ENCODE assay signal across 7 mouse cellular contexts in the genomic region with DNA sequence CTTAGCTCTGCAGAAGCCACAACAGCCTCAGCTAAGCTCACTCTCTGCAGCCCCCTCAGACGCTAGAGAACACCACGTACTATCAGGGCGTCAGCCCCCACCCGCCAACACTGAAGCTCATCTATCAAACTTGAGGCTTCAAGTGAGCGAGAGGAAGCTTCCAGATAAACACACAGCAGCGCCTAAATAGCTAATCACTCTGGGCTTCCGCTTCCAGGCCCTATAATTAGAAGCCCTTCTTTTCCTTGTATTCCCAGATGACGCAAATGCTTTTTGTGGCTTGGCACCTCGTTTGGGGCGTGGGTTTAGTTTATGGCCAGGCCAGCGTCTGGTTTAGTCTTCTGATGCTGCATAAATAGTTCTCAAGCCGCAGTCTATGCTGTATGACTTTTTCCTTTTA.
DNase-seq lines count a peak whose midpoint lies in the region; ATAC-seq and TF ChIP-seq lines count a peak whose summit lies in the region.

No protein-coding gene starts in this region.

- H3K36me3 ChIP-seq in heart, embryonic 14.5 days (ENCODE audit: control insufficient read depth, insufficient read depth, low read length) = no peaks in the 10 kb centered on the region
- H3K36me3 ChIP-seq in liver, postnatal 0 days (replicated peaks; ENCODE audit: insufficient read depth, low read length) = no peaks in the 10 kb centered on the region
- H3K36me3 ChIP-seq in forebrain, embryonic 10.5 days (replicated peaks) = no peaks in the 10 kb centered on the region

- no peaks in the 10 kb centered on the region for H3K27me3 ChIP-seq in heart, embryonic 14.5 days (ENCODE audit: control insufficient read depth, insufficient read depth, low read length)
- no peaks in the 10 kb centered on the region for H3K27me3 ChIP-seq in liver, postnatal 0 days (ENCODE audit: insufficient read depth, low read length)
- peaks cover 39% of the 10 kb centered on the region for H3K27me3 ChIP-seq in forebrain, embryonic 10.5 days (ENCODE audit: poor library complexity, severe bottlenecking)

- peak; percentile 86 for TF ChIP-seq EP300 in liver, postnatal 0 days (IDR thresholded peaks at IDR 0.05; ENCODE audit: low read depth)

- peak; percentile 58 for DNase-seq in adrenal gland, postnatal 10 days
- peak; percentile 20 for DNase-seq in embryo, embryonic 9.5 days (ENCODE audit: extremely low spot score)
- peak; percentile 37 to 63 for DNase-seq in layer of hippocampus, adult 18-20 months (ENCODE audit: low spot score in 2 of 2)
- DNase-seq in liver, postnatal 0 days = peak; percentile 16
- DNase-seq in forebrain, embryonic 10.5 days (ENCODE audit: extremely low spot score, low spot score) = no peak

- no peak for TF ChIP-seq CTCF in liver, postnatal 0 days (IDR thresholded peaks at IDR 0.05; ENCODE audit: low read depth)

- peak; percentile 76; the same call in 1 of the 2 replicates for ATAC-seq in heart, embryonic 14.5 days (ENCODE audit: insufficient number of reproducible peaks, insufficient read depth, low FRiP score, low read depth)
- peak; percentile 49 for ATAC-seq in liver, postnatal 0 days
- no peak for ATAC-seq in CD4-positive, CD25-positive, alpha-beta regulatory T cell, adult 4 months

- H3K4me3 ChIP-seq in heart, embryonic 14.5 days (ENCODE audit: control insufficient read depth in 1 of 2, insufficient read depth in 1 of 2, low read depth in 1 of 2, low read length in 2 of 2) = peak overlapping the region in 1 of 2 experiments; percentile 1; a peak in 1 of 4 replicates
- no peak overlapping the region for H3K4me3 ChIP-seq in liver, postnatal 0 days (ENCODE audit: low read depth, low read length)
- no peak overlapping the region for H3K4me3 ChIP-seq in forebrain, embryonic 10.5 days

- peak overlapping the region; percentile 46 to 65 for H3K27ac ChIP-seq in heart, embryonic 14.5 days (replicated peaks in 1 of 2; ENCODE audit: control insufficient read depth in 1 of 2, insufficient read depth in 1 of 2, low read depth in 2 of 2, low read length in 2 of 2)
- H3K27ac ChIP-seq in liver, postnatal 0 days (ENCODE audit: low read depth) = no peak overlapping the region
- no peak overlapping the region for H3K27ac ChIP-seq in forebrain, embryonic 10.5 days

- H3K9ac ChIP-seq in heart, embryonic 14.5 days (ENCODE audit: low read length) = no peak overlapping the region
- no peak overlapping the region for H3K9ac ChIP-seq in liver, postnatal 0 days (replicated peaks)

- H3K4me2 ChIP-seq in heart, embryonic 14.5 days (ENCODE audit: low read length) = peak overlapping the region; percentile 47
- no peak overlapping the region for H3K4me2 ChIP-seq in liver, postnatal 0 days (ENCODE audit: low read depth, low read length)

- no peaks in the 10 kb centered on the region for H3K9me3 ChIP-seq in heart, embryonic 14.5 days (ENCODE audit: control insufficient read depth, low read length)
- H3K9me3 ChIP-seq in liver, postnatal 0 days (ENCODE audit: low read length) = no peaks in the 10 kb centered on the region
- H3K9me3 ChIP-seq in forebrain, embryonic 10.5 days = no peaks in the 10 kb centered on the region

- H3K4me1 ChIP-seq in heart, embryonic 14.5 days (ENCODE audit: control insufficient read depth in 2 of 2, insufficient read depth in 2 of 2, low read length in 2 of 2) = peaks cover 6 to 26% of the 10 kb centered on the region in 2 experiments
- no peaks in the 10 kb centered on the region for H3K4me1 ChIP-seq in liver, postnatal 0 days (ENCODE audit: insufficient read depth)
- H3K4me1 ChIP-seq in forebrain, embryonic 10.5 days = peaks cover 5% of the 10 kb centered on the region; the same call in 1 of the 2 replicates

- WGBS in heart, embryonic 14.5 days = 1% methylated on average over 12 of the region's 12 CpGs
- WGBS in liver, postnatal 0 days (ENCODE audit: insufficient replicate concordance) = 26% methylated on average over 12 of the region's 12 CpGs
- 60% methylated on average over 12 of the region's 12 CpGs for WGBS in forebrain, embryonic 10.5 days

Comparison
In these comparisons a context has a peak if more than half of its experiments do, and no peak if none do; other contexts are left out.
1. H3K27ac ChIP-seq: peak in heart, embryonic 14.5 days (2 of 2); none in liver, postnatal 0 days (single experiment) and forebrain, embryonic 10.5 days (single experiment).